Mouse (Mus musculus) forebrain, embryonic 13.5 days (tissue): ENCODE results near the gene Otud7a. TPM values are rescaled to one million over a fixed set of nuclear protein-coding genes. Genes with fewer than 3 reads are reported as not detected.

Source experiments
- ATAC-seq: fragments of 200-750 bp; cut with Nextera tagmentation; 2 replicates; pipeline ENCODE4 v1.8.0; 2017
- H3K27ac ChIP-seq: fragments of 300-500 bp; sonication (generic); 2 replicates; pipeline ENCODE4 v1.5.1; 2015; ENCODE audit warnings: inconsistent platforms, mild to moderate bottlenecking, moderate library complexity
- H3K27me3 ChIP-seq: fragments of 300-500 bp; sonication (generic); 2 replicates; pipeline ENCODE4 v1.6.1; 2015; ENCODE audit warnings: mild to moderate bottlenecking, inconsistent platforms
- H3K36me3 ChIP-seq: fragments of 300-500 bp; sonication (generic); 2 replicates; pipeline ENCODE4 v1.6.1; 2015; ENCODE audit warnings: mild to moderate bottlenecking, inconsistent platforms; ENCODE audit not compliant: poor library complexity, severe bottlenecking
- H3K4me1 ChIP-seq: fragments of 300-500 bp; sonication (generic); 2 replicates; pipeline ENCODE4 v1.6.1; 2015; ENCODE audit warnings: inconsistent platforms
- H3K4me2 ChIP-seq: fragments of 300-500 bp; sonication (generic); 2 replicates; pipeline ENCODE4 v1.6.1; 2015; ENCODE audit warnings: inconsistent platforms, mild to moderate bottlenecking, moderate library complexity
- H3K4me3 ChIP-seq: fragments of 300-500 bp; sonication (generic); 2 replicates; pipeline ENCODE4 v1.5.1; 2015; ENCODE audit warnings: mild to moderate bottlenecking, inconsistent platforms
- H3K9ac ChIP-seq: fragments of 300-500 bp; sonication (generic); 2 replicates; pipeline ENCODE4 v1.6.1; 2015; ENCODE audit warnings: mild to moderate bottlenecking, inconsistent platforms
- H3K9me3 ChIP-seq: fragments of 300-500 bp; sonication (generic); replicated peaks from 2 replicates; pipeline ENCODE4 v1.6.1; 2016; ENCODE audit warnings: inconsistent platforms
- WGBS: fragments of 180-500 bp; shearing (Covaris S2); methylation state at CpG from one replicate; pipeline ENCODE4 v1.1.7; 2015; 5-methylcytosine and 5-hydroxymethylcytosine counted together
- polyA plus RNA-seq: library from polyadenylated mRNA; unstranded; fragments of >200 nt; fragmentation: Nextera tagmentation; extraction: Ambion mirVana; gene quantifications from 2 replicates; pipeline ENCODE4 v1.2.1, GENCODE M21; 2015

The Otud7a gene
- 1.8 and 2.6 TPM in 2 replicates for polyA plus RNA-seq

DNA sequence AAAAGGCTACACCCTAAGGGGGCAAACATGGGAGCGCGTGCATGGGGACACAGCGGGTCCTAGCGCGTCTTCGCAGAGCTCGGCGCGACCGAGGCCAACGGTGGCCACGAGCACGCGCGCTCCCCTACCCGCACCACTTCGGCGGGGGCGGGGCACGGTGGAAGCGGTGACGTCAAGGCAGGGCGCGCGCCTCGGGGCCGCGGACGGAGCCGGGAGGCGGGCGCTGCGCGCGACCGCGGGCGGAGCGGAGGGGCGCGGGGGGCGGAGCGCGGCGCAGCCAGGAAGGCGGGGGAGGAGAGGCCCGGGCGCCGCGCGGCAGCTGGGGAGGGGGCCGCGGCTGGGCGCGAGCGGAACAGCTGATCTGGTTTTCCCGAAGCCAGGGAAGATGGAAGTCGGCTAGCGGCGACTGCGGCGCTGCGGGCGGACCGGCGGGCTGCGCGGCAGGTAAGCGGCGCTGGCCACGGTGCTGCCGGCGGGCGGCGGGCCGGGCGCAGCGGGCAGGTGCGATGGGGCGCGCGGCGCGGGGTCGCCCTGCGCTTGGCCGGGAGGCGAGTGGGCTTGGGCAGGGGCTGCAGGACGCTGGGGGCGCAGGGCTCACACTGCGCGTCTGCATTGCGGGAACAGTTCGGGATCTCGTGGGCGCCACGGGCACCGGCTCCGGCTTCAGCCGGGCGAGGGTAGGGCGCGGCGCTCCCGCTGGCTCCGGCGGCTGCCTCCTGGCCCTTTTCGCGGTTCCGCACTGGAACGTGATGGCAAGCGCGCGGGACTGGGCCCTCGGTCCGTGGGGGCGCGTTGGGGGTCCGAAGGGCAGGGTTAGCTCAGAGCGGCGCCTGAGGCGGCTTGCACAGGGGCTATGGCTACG, at the start of gene Otud7a:
Otud7a (plus strand) TSS at position 268 of the 862 bp plus-strand sequence.
- Histone ChIP-seq H3K4me3 (peak within 1 kb of the TSS; percentile 79), H3K36me3 (no peaks in the 10 kb centered on the region), H3K27me3 (0 out of 2 replicates have a peak, but pooled peaks cover 4% of the 10 kb centered on the region), H3K9ac (peak within 1 kb of the TSS; percentile 83), H3K27ac (peak within 1 kb of the TSS; percentile 70), H3K4me1 (peaks cover 8% of the 10 kb centered on the region; the same call in 1 of the 2 replicates), H3K4me2 (peak within 1 kb of the TSS; percentile 94), H3K9me3 (no peaks in the 10 kb centered on the region)
- under 1% methylated on average over 101 of the region's 123 CpGs for WGBS
- ATAC-seq: peak; percentile 94

GRCm38 (mm10) chr7:63405988-63406387, 38.6 kb upstream of the Otud7a start:
- no peak for ATAC-seq
- Histone ChIP-seq H3K9me3 (no peaks in the 10 kb centered on the region), H3K9ac (no peak overlapping the region), H3K4me3 (no peak overlapping the region), H3K4me1 (no peaks in the 10 kb centered on the region), H3K36me3 (no peaks in the 10 kb centered on the region), H3K27me3 (no peaks in the 10 kb centered on the region), H3K27ac (no peak overlapping the region), H3K4me2 (no peak overlapping the region)

- ATAC-seq: peak; percentile 30; the same call in 1 of the 2 replicates
- Histone ChIP-seq H3K27ac (peak overlapping the region; percentile 70; the same call in 1 of the 2 replicates), H3K36me3 (no peaks in the 10 kb centered on the region), H3K27me3 (0 out of 2 replicates have a peak, but pooled peaks cover 4% of the 10 kb centered on the region), H3K4me1 (peaks cover 8% of the 10 kb centered on the region; the same call in 1 of the 2 replicates), H3K9me3 (no peaks in the 10 kb centered on the region), H3K4me2 (peak overlapping the region; percentile 94), H3K4me3 (peak overlapping the region; percentile 79), H3K9ac (peak overlapping the region; percentile 83)
- WGBS: 18% methylated on average over 10 of the region's 10 CpGs
Observed at GRCm38 (mm10) chr7:63445346-63445700, 772 bp downstream of the Otud7a start.

DNA sequence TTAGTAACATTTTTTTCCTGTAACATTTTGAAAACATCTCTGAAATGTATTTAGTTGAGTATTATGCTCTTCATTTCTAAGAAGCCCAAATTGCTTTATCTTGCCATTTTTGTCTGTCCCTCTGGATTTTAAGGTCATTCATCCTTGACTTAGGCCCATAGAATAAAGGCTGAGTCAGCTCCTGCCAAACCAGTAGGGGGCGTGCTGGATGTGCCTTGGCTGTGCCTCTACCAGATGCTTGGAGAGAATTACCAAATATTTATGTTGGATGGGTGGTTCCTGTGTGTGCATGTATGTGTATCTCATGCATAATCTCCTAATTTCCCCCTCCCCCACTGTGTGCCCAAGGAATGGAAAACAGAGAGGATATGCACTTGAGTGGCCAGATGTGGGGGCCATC, 2.4 kb downstream of the Otud7a start:
- Histone ChIP-seq H3K27ac (no peak overlapping the region), H3K4me2 (no peak overlapping the region), H3K9ac (no peak overlapping the region), H3K4me1 (peaks cover 8% of the 10 kb centered on the region; the same call in 1 of the 2 replicates), H3K4me3 (no peak overlapping the region), H3K9me3 (no peaks in the 10 kb centered on the region), H3K27me3 (0 out of 2 replicates have a peak, but pooled peaks cover 4% of the 10 kb centered on the region), H3K36me3 (no peaks in the 10 kb centered on the region)
- ATAC-seq: no peak
- 26% methylated on average over 1 of the region's 1 CpGs for WGBS

GRCm38 (mm10) chr7:63455228-63455627, 10.7 kb downstream of the Otud7a start:
- no peaks in the 10 kb centered on the region for H3K9me3 ChIP-seq
- no peak overlapping the region for H3K4me3 ChIP-seq
- H3K9ac ChIP-seq: no peak overlapping the region
- no peak for ATAC-seq
- no peaks in the 10 kb centered on the region for H3K36me3 ChIP-seq
- no peaks in the 10 kb centered on the region for H3K27me3 ChIP-seq
- H3K4me2 ChIP-seq: no peak overlapping the region
- H3K4me1 ChIP-seq: no peaks in the 10 kb centered on the region
- 84% methylated on average over 3 of the region's 3 CpGs for WGBS
- no peak overlapping the region for H3K27ac ChIP-seq

- Histone ChIP-seq H3K36me3 (no peaks in the 10 kb centered on the region), H3K4me3 (no peak overlapping the region), H3K9me3 (no peaks in the 10 kb centered on the region), H3K4me1 (no peaks in the 10 kb centered on the region), H3K9ac (no peak overlapping the region), H3K27ac (no peak overlapping the region), H3K4me2 (no peak overlapping the region), H3K27me3 (no peaks in the 10 kb centered on the region)
- WGBS: 84% methylated on average over 2 of the region's 2 CpGs
- ATAC-seq: no peak
Observed at GRCm38 (mm10) chr7:63462234-63462633, 17.7 kb downstream of the Otud7a start.

DNA sequence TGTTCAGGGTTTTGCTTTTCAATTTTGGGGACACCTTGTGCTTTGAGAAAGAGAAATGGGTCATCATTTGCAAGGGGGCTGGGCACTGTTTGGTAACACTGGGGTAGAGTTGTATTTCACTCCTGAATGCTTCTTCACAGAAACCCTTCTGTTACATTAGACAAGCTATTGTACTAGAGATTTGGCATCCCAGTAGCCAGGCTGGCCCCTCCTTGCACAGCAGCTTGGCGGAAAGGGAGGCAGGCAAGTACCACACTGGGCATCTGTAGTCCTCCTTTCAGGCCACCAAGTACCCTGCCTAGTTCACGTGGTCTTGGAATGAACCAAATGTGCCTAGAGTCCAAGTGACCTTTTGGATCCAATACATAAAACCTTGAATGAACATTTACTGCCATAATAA, 18.1 kb downstream of the Otud7a start:
- Histone ChIP-seq H3K9me3 (no peaks in the 10 kb centered on the region), H3K27me3 (no peaks in the 10 kb centered on the region), H3K36me3 (no peaks in the 10 kb centered on the region), H3K9ac (no peak overlapping the region), H3K4me2 (no peak overlapping the region), H3K4me1 (no peaks in the 10 kb centered on the region), H3K27ac (no peak overlapping the region), H3K4me3 (no peak overlapping the region)
- ATAC-seq: no peak
- 59% methylated on average over 2 of the region's 2 CpGs for WGBS

GRCm38 (mm10) chr7:63466729-63467128, 22.2 kb downstream of the Otud7a start:
- no peak overlapping the region for H3K4me3 ChIP-seq
- no peaks in the 10 kb centered on the region for H3K9me3 ChIP-seq
- H3K4me2 ChIP-seq: no peak overlapping the region
- WGBS: 91% methylated on average over 6 of the region's 6 CpGs
- no peak for ATAC-seq
- no peak overlapping the region for H3K9ac ChIP-seq
- no peak overlapping the region for H3K27ac ChIP-seq
- no peaks in the 10 kb centered on the region for H3K4me1 ChIP-seq
- no peaks in the 10 kb centered on the region for H3K27me3 ChIP-seq
- H3K36me3 ChIP-seq: no peaks in the 10 kb centered on the region

GRCm38 (mm10) chr7:63468258-63468657, 23.7 kb downstream of the Otud7a start:
- 82% methylated on average over 3 of the region's 3 CpGs for WGBS
- Histone ChIP-seq H3K4me3 (no peak overlapping the region), H3K4me2 (no peak overlapping the region), H3K9ac (no peak overlapping the region), H3K27me3 (no peaks in the 10 kb centered on the region), H3K27ac (no peak overlapping the region), H3K9me3 (no peaks in the 10 kb centered on the region), H3K36me3 (no peaks in the 10 kb centered on the region), H3K4me1 (no peaks in the 10 kb centered on the region)
- ATAC-seq: no peak

DNA sequence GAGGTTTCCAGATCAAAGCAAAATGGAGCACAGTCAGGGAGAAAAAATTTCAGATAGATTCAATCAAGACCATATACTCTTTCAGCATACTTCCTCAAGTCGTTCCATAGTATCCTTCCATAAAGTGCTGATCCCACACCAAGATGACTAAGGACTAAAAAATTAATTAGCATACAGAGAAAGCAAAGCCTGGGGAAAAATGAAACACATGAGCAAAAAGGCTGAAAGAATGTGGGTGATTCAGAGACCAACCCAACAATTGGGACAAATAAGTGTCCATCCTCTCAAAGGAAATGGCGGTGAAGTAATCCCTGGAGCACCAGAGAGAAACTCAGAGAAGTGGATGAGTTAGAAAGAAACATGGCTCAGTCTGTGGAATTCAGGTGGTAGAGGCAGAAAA, 38.5 kb downstream of the Otud7a start:
- Histone ChIP-seq H3K9ac (no peak overlapping the region), H3K4me1 (no peaks in the 10 kb centered on the region), H3K36me3 (no peaks in the 10 kb centered on the region), H3K27me3 (no peaks in the 10 kb centered on the region), H3K4me3 (no peak overlapping the region), H3K4me2 (no peak overlapping the region), H3K9me3 (no peaks in the 10 kb centered on the region), H3K27ac (no peak overlapping the region)
- no peak for ATAC-seq
- WGBS: 94% methylated on average over 2 of the region's 2 CpGs

DNA sequence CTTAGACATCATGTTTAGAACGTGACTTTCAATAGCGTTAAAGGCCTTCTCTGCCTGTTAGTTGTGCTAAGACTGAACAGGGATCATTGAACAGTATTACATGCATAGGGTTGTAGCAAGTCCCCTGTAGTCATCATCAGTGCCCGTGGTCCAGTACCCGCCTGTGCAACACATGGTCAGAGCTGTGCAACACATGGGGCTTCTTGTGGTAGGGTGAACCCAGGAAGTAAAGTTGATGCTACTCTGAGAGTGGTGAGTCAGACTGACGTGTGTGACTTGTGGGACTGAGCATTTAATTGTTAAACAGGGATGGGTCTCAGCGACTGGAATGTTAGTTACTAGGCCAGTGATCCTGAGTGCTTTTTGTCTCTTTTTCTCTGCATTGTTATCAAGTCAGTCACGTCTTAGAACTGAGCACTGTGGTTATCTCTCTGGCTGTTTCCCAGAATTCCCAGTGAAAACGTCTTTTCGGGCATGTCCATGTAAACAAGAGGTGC, 52.5 kb downstream of the Otud7a start:
- no peaks in the 10 kb centered on the region for H3K36me3 ChIP-seq
- H3K4me3 ChIP-seq: no peak overlapping the region
- H3K9me3 ChIP-seq: 0 out of 2 replicates have a peak, but pooled peaks cover 4% of the 10 kb centered on the region
- no peaks in the 10 kb centered on the region for H3K4me1 ChIP-seq
- H3K9ac ChIP-seq: no peak overlapping the region
- WGBS: 78% methylated on average over 9 of the region's 9 CpGs
- no peak overlapping the region for H3K27ac ChIP-seq
- H3K4me2 ChIP-seq: no peak overlapping the region
- no peaks in the 10 kb centered on the region for H3K27me3 ChIP-seq
- no peak for ATAC-seq

- Histone ChIP-seq H3K4me2 (no peak overlapping the region), H3K9me3 (no peaks in the 10 kb centered on the region), H3K27ac (no peak overlapping the region), H3K27me3 (no peaks in the 10 kb centered on the region), H3K9ac (no peak overlapping the region), H3K4me1 (no peaks in the 10 kb centered on the region), H3K4me3 (no peak overlapping the region), H3K36me3 (no peaks in the 10 kb centered on the region)
- ATAC-seq: peak; percentile 65; the same call in 1 of the 2 replicates
- WGBS: 11% methylated on average over 2 of the region's 2 CpGs
Observed at GRCm38 (mm10) chr7:63504202-63504601, 59.7 kb downstream of the Otud7a start.
